Mouse (Mus musculus) cerebellum, adult 9-10 months (tissue): ENCODE data around the gene Vsx1.

Experiments used
- DNase-seq: peaks from one replicate; pipeline ENCODE4 v3.0.0; 2022

Vsx1 gene

DNA sequence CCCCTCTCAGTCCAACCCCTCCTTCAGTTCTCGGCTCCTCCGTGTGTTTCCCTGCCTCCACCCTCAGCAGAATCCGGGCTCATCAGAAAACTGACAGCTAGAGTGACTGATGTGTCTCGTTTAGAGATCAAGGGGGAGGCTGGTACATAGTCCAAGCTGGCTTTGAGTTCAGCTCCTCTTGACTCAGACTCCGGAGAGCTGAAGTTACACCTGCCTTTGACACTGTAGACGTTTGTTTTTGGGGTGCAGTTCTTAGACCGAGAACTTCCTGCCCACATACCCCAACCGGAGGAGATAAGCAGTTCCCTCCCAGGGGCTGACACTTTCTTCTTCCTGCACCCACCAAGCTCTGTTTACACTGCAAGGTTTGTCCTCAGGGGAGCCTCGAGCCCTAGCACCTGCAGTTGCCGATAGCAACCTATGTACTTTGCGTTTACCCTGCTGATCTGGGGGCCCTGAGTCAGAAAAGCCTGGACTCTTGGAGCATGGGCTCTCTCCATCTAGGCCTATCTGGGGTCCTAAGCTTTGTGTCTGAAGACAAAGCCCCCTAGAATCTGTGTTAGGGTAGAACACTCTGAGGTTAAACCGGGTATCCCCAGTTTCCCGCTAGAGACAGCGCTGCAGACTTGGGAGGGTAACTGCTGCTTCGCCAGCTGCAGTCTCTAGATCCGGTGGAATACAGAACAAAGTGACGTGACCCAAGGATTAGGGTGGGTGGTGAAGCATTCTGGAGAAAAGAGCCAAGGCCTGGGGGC, 21.9 kb downstream of the Vsx1 start:
- DNase-seq, result no peak

DNA sequence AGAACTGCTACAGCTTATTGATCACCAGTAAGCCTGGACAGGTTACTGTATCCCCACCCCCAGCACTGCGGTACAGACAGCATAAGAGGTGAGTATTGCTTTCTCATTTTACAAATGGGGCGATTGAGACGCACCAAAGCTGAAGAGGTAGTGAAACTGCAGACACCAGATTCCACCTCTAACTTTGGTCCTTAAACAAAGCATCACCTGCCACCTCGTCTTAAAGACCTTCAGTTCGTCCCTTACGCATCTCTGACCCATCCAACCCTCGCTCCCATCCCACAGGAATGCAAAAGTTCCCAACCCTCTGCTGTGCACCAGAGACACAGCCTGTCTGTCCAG, 22.5 kb downstream of the Vsx1 start:
- DNase-seq, result no peak

DNA sequence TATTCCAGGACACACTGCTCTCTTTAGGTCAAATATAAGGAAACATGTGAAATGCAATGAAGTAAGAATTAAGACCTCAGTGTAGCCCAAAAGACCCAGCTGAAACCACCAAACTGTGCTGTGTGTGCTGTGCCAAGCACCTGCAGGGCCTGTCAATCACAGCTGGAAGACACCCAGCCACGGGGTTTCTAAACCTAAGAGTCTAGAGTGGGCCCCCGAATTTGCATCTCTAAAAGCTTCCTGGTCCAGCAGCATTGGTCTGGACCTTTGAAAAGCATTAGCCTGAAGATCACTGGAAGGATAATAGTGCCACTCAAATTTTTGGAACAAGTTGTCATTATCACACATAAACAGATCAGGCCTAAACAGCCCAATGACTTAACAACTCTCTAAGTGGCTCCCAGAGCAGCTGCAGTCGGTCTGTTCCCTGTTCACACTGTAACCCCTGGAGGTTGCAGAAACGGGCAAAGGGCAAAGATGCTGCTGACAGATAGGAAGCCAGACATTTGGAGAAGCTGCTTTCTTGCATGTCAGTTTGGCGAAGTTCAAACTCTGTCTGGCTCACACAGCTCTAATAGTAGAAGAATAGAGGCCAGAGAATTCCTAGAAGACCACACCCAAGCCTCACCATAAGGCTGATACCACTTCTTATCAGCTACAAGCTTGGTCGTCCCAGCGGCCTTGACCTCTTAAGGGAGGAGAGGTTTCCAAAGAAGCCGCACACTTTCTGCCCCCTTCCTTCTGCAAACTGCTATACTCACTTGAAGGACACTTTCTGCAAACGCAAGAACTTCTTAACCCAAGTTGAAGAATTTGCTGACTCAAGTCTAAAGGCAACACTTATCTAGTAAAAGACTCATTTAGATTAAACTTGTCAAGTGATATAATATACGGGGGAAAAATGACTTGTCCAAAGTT, 23.4 kb downstream of the Vsx1 start:
- DNase-seq, result no peak

DNA sequence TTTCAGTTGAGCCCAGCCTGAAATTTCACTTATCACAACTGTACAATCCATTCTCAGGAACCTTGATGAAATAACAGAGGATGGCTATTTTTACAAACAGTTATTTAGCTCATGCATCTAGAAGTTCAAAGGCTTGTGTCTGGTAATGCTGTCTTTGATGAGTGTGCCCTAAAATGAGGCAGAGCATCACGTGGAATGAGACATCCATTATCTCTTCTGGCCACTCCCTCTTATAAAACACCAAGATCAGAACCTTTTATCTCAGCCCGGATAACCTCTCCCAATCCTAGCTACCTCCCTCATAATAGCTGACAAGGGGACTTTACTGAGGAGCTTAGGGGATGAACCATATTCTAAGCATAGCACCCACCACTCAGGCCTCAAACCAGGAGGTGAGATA, 24.2 kb downstream of the Vsx1 start:
- no peak for DNase-seq

DNA sequence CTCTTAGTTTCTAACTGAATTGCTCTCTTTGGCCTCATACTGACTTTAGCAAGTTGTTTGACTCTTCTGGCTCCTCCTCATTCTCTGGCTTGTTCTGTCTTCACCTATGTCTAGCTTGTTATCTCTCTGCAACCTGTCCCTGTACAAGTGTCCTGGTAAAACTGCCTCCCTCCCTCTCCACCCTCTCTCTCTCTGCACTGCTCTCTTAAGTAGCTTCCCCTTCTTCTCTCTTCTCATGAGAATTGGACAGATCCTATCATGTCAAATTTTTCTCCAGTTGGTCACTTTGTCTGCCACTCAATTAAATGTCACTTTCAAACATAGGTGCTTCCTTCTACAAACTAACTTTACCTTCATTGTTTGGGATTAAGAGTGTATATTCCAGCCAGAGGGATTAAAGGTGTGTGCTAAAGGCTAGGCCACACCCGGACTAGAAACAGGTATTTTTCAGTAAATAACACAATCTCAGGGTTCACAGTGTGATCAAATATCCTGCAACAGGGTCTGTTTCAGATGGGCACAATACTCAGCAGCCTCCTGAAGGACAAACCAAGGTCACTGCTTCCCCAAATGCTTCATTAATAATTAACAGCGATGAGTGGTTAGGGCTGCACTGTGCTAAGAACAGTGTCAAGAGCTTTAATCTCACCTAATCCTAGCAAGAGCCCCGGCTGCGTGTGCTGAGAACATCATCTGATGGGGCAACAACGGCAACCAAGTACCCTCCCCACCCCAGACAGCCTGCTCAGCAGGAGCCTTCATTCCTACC, 24.8 kb downstream of the Vsx1 start:
- DNase-seq, result no peak

DNA sequence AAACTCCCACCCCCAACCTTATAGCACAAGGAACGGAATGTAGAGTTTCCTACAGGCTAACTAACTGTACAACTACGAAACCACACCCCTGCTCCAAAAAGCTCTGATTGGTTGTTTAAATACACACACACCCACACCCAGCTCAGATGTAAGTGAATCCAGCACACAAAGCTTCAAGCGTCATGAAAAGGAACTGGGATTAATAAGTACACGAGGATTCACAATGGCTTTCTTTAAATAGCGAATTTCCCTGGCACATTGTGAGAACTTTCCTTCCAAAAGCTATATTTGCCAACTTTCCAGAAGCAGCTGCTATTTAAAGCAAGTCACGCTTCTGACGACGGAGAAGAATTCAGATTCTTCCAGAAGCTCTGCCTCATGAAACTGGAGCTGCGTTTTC, 25.9 kb downstream of the Vsx1 start:
- DNase-seq, result no peak

DNA sequence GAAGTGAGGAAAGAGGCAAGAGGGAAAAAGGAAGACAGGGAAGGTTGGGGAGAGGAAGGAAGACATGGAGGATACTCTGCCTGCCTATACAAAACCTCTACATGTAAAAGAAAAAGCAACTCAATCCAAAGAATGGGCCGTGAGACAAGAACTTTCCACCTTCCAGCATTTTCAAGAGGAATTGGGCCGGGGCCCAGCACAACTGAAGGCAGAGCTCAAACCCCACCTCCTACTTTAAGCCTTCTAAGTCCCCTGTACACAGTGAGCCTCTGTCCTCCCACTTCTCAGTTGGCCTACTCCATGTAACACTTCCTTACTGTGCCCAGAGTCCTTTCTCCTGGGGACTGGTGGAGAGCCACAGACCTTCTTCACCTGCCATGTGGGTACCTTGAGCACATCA, 27.2 kb downstream of the Vsx1 start:
- no peak for DNase-seq

DNA sequence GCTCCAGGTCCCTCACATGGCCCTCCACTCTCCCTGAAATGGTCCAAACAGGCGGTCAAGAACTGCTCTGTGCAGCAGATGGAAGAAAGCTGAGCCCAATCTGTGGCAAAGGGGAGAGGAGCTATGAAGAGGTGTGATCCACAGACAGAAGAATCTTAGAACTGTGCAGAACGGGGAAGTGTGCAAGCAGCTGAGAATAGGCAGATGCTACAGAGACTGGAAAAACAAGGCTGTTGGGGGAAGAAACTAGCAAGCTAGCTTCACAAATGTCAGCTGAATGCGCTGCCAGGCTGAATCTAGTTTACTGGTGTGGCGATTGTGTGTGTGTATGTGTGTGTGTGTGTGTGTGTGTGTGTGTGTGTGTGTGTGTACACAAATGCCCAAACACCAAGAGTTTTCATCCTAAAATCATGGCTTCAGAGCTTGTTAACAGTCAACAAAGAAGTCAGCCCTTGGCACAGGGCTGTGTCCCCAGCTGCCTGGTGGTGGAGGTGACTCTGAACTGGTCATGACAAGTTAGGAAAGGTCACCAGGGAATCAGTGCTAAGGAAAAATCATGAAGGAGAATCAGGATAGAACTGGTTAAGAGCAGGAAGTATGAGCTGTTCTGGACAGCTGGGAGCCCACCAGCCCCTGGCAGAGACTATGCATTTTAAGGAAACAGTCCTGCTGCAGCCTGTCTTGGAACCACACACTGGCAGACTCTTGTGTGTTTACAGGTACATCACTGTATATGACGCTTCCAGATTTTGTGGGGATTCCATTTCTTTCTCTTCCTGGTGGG, 28.3 kb downstream of the Vsx1 start:
- DNase-seq, result no peak

DNA sequence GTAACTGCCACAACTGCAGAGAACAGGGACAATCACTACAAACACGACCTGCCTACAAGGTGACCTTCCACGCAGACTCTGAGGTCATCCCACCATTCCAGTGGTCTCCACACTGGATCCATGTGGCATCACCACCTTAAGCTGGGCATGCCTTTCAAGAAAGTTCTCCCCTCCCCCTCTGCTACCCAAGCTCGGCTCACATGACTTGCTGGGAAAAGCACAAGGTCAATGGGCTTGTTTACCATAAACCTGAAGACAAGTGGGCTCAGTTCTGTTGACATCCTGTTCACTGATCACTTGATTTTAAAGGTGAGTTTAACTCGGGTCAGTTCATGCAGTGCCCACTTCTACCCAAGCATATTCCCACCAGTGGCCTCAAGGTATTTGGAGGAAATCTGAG, 29.1 kb downstream of the Vsx1 start:
- no peak for DNase-seq

DNA sequence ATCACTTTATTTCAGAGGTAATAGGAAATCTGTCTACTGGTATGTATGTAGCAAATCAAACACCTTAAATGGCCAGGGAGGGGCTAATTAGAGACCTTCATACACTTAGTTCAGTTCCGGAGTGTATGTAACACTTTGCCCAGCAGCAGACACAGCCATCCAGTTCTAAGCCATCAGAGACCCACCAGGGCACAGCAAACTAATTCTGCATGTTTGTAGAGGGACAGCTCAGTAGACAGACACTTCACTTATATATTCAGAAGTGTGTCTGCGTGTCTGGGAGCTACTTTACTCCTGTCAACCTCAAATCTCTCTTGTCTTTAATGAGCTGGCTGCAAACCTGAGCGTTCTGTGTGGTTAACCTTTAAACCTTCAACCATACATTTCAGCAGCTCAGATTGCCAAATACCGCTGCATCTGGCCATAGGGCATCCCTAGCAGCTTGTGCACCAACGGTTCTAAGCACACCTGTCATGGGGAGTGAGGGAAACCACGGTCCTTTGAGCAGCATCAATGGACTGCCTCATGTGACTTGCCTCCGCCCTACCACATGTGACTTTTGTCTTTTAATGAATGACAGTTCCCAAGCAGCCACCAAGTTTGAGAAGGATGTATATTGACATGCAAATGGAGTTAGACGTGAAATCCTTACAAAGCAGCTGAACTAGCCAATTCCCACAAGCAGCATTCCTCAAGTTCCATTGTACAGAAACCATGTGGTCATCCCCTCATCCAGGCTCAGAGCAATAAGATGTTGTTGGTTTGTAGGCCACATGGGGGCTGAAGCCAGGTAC, 32.0 kb downstream of the Vsx1 start:
- DNase-seq, result no peak

DNA sequence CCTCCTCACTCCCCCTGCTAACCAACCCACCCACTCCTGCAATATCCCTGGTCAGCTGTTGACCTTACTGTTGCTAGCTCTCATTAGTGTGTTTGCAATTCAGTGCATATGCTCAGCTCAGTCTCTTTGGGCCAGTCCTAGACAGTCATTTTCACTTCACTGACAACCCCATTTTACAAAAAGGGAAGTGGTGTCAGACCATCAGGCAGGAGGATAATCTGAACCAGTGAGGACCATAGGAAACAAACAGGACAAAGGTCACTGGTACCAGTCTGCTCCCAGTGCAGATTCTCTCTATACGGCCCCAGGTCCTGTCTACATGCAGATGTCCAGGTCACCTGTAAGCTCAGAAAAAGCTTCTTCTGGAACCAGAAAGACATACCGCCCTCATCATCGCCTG, 33.0 kb downstream of the Vsx1 start:
- DNase-seq, result no peak

DNA sequence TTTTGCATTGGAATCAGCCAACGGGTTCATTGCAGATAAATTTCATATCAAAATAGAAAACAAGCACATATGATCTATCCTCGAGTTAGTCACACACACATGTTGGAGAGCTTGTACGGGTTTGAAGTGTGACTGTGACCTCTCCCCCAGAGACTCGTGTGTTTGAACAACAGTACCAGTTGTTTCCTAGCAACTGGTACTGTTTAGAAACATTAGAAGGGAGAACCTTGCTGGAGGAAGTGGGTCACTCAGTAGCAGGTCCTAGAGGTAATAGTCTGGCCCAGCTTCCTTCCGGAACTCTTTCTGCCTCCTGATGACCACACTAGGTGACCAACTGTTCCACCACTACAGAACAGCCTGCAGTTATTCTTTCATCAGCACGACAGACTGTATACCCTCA, 33.9 kb downstream of the Vsx1 start:
- no peak for DNase-seq

DNA sequence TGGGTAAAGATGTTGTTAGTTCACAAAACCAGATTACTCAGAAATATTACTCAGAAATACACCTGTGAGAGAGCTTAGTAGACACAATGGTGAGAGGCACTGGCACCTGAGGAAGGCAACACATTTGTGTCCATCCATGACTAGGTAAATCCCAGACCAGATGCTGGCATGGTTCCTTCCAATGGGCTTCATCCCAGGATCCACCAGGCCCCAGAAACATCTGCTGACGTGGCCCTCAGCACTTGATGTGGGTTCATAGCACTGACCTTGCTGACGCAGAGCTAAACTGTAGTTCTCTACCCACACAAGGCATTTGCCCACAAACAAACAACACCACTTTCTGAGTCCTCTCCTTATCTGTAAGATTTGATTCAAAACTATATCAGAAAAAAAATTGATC, 34.3 kb downstream of the Vsx1 start:
- DNase-seq, result no peak

DNA sequence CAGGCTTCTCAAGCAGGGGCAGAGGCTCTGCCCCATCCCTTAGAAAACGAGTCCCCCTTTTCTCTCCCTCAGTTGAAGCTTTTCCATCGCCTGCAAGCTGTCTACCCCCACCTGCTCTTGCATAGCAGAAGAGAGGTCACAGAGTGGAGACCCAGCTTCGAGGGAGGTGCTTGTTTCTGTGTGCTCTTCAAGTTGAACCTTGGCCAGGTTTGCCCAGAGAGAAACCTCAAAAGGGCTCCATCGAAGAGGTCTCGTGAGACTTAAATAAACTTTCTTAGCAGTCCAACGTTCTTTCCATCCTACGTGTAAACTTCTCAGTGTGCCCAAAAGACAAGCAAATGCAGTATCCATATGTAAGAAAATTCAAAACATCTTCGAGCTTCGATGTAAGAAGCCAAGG, 37.8 kb downstream of the Vsx1 start:
- DNase-seq, result no peak

DNA sequence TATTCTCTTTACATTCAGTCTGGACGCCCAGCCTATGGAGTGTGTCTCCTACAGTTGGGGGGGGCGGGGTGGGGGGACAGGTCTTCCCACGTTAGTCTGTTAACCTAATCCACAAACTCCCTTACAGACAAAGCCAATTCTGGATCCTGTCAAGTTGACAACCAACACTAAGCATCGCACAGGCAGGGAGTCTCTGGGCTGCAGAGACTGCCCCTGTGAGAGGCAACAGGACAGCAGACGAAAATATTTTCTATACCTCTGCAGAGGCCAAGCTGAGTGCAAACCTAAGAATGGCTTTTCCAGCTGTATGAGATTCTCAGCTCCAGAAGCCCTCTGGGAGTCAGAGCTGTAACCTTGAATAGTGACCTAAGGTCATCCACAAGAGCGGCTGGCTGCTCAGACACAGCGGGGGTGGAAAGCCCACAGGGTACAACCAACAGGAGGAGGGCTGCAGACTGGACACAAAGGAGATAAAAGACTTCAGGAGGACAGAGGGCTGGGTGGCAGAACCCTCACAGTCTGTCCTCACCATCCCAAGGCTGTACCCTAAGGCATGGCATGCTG, 38.6 kb downstream of the Vsx1 start:
- DNase-seq, result no peak

DNA sequence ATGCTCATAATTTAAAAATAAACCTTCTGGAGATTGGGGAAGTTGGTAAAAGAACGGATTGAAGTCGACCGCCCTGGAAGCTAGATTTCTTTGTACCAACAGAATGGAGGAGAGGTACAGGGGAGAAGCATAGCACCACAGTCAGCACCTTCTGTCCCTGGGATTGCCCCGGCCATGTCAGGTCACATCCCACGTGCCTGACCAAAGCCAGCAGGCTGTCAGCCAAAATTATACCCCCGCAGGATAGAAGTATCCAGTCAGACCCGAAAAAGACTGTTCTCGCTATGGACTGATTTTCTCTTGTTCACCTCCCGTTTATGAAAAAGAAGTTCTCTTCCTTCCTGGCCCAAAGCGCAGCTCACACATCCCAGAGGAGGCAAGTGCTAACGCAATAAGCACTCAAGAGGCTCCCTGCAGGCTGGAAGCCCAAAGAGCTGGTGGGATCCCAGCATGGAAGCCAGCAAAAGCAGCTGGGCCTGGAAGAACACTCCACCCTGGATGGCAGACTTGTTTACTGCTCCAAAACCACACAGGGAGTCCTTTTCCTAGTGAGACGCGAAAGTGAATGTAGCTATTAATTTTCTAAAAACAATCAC, 40.8 kb downstream of the Vsx1 start:
- DNase-seq, result no peak

DNA sequence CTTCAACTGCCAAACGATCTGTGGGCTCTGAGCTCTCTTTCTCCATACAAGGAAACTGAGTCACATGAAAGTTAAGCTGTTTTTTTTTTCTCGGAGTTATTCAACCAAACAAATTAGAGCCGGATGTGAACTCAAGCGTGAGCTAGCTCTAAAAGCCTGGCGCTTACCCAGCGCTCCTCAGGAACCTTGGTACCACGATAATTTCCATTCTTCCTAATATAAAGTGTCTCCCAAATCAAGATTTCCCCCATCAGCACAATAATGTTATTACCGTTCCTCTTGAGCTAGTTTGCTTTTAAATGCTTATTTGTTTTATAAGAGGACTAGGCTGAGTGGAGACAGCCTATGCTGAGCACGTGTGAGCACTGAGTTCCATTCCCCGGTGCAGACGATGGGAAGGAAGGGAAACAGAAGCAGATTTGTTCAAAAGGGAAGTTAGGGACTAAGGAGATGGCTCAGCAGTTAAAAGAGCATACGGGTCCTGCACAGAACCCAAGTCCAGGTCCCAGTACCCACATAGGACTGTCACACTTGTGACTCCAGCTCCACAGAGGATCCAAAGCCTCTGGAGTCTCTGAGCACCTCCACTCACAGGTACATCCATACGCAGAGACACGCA, 41.4 kb downstream of the Vsx1 start:
- DNase-seq, result no peak

DNA sequence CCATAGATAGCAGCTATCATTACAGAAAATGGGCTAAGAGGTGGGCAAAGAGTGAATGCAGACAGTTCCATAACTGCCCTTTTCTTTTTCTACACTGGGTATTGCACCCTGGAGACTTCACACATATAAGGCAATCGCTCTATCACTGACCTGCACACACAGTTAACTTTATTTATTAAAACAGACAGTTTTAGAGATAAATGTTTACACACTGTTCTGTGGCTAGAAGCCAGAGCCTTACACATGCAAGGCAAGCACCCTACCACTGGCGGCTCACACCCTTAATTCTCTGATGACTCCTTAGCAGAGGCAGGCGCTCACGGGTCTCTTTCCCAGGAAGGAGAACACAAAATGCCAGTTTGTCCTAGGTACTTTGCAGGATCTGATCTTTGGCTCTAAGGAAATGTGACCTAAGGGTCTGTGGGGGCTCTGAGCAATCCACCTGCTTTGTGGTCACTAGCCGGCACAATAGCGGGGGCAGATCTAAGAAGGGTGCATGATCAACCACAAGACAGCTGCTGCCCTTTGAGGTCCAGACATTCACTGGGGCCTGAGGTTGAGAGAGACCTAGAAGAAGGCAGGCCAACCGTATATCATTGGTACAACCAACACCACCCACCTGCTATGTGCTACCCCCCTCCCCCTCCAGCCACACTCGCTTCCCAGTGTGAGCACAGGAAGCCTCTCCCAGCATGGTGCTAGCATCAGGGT, 42.6 kb downstream of the Vsx1 start:
- DNase-seq, result no peak

DNA sequence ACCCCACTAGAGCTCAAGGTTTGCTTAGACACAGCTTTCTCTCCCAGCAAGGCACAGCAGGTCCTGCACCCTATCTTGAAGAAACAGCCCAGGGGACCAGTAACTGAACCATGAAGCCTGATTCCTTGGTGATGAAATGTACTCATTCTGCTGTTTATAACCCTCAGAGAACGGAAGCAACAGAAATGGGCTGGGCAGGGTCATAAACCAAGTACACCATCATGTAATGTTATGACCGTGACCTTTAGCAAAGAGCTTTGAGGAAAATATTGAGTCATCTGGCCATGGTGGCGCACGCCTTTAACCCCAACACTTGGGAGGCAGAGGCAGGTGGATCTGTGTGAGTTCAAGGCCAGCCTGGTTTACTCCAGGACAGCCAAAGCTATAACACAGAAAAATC, 43.9 kb downstream of the Vsx1 start:
- no peak for DNase-seq
